Mouse (Mus musculus) MEL (cell line): ENCODE data around the gene Nxnl1. TPM values are rescaled to one million over a fixed set of nuclear protein-coding genes. Genes with fewer than 3 reads are reported as not detected.

ENCODE experiments used
- DNase-seq: peaks from one replicate; pipeline ENCODE4 v3.0.0; 2011; ENCODE audit warnings: low read depth, low spot score
- H3K27ac ChIP-seq: 2 replicates; pipeline ENCODE4 v1.5.1; 2012; ENCODE audit warnings: low read depth, mild to moderate bottlenecking, control low read depth, low read length, moderate library complexity; ENCODE audit not compliant: control insufficient read depth
- H3K27me3 ChIP-seq, 2 experiments: fragments of 150-350 bp in 1 of 2; sonication (generic) in 1 of 2; 2 replicates each; pipeline ENCODE4 v1.6.1; 2012; ENCODE audit warnings: low read length in 2 of 2, mild to moderate bottlenecking in 2 of 2, improper control_type of control experiment in 1 of 2, moderate library complexity in 1 of 2; ENCODE audit not compliant: insufficient read depth in 2 of 2, control insufficient read depth in 1 of 2
- H3K36me3 ChIP-seq, 2 experiments: 2 replicates each; pipeline ENCODE4 v1.6.1; 2012 to 2014; ENCODE audit warnings: low read length in 2 of 2, improper control_type of control experiment in 1 of 2, inconsistent platforms in 1 of 2, mild to moderate bottlenecking in 1 of 2; ENCODE audit not compliant: insufficient read depth in 2 of 2, control insufficient read depth in 1 of 2
- H3K4me1 ChIP-seq, 2 experiments: fragments of 150-350 bp in 1 of 2; sonication (generic) in 1 of 2; 2 replicates each; pipeline ENCODE4 v1.6.1; 2012; ENCODE audit warnings: low read length in 2 of 2, improper control_type of control experiment in 1 of 2, mild to moderate bottlenecking in 1 of 2; ENCODE audit not compliant: insufficient read depth in 2 of 2, control insufficient read depth in 1 of 2
- H3K4me3 ChIP-seq, 2 experiments: fragments of 150-350 bp in 1 of 2; sonication (generic) in 1 of 2; 2 replicates each; pipeline ENCODE4 v1.5.1; 2012; ENCODE audit warnings: low read depth in 2 of 2, low read length in 2 of 2, mild to moderate bottlenecking in 2 of 2, moderate library complexity in 2 of 2, control low read depth in 1 of 2, improper control_type of control experiment in 1 of 2; ENCODE audit not compliant: control insufficient read depth in 1 of 2, insufficient read depth in 1 of 2
- H3K79me2 ChIP-seq: 2 replicates; pipeline ENCODE4 v1.6.1; 2012; ENCODE audit warnings: mild to moderate bottlenecking, low read length, moderate library complexity; ENCODE audit not compliant: control insufficient read depth, poor library complexity, insufficient read depth
- H3K9ac ChIP-seq: 2 replicates; pipeline ENCODE4 v1.6.1; 2012; ENCODE audit warnings: low read depth, mild to moderate bottlenecking, control low read depth, low read length, moderate library complexity; ENCODE audit not compliant: control insufficient read depth, poor library complexity, severe bottlenecking
- H3K9me3 ChIP-seq: fragments of 150-350 bp; sonication (generic); replicated peaks from 2 replicates; pipeline ENCODE4 v1.6.1; 2012; ENCODE audit warnings: mild to moderate bottlenecking, low read length, improper control_type of control experiment, moderate library complexity; ENCODE audit not compliant: insufficient read depth
- BHLHE40 ChIP-seq: IDR thresholded peaks from 2 replicates; pipeline ENCODE4 v1.6.1; 2012; ENCODE audit warnings: low read depth, mild to moderate bottlenecking, inconsistent platforms, low read length, improper control_type of control experiment, borderline replicate concordance
- CHD2 ChIP-seq: IDR thresholded peaks from 2 replicates; pipeline ENCODE4 v1.6.1; 2011; ENCODE audit warnings: low read length, improper control_type of control experiment
- CTCF ChIP-seq, 3 experiments: IDR thresholded peaks in 2 of 3; conservative IDR thresholded peaks in 1 of 3; 2 replicates each; pipeline ENCODE4 v1.5.1; 2011 to 2012; ENCODE audit warnings: low read length in 3 of 3, low read depth in 2 of 3, mild to moderate bottlenecking in 2 of 3, improper control_type of control experiment in 1 of 3, inconsistent platforms in 1 of 3, mixed read lengths in 1 of 3, moderate library complexity in 1 of 3; ENCODE audit not compliant: control insufficient read depth in 1 of 3, insufficient read depth in 1 of 3, poor library complexity in 1 of 3, severe bottlenecking in 1 of 3
- E2F4 ChIP-seq: IDR thresholded peaks from 2 replicates; pipeline ENCODE4 v1.6.1; 2011; ENCODE audit warnings: low read depth, low read length, improper control_type of control experiment, borderline replicate concordance
- EP300 ChIP-seq, 2 experiments: IDR thresholded peaks; 2 replicates each; pipeline ENCODE4 v1.6.1; 2011; ENCODE audit warnings: improper control_type of control experiment in 2 of 2, low read length in 2 of 2, low read depth in 1 of 2, mild to moderate bottlenecking in 1 of 2
- HCFC1 ChIP-seq: IDR thresholded peaks from 2 replicates; pipeline ENCODE4 v1.6.1; 2012; ENCODE audit warnings: low read depth, mild to moderate bottlenecking, inconsistent platforms, low read length, improper control_type of control experiment, moderate library complexity
- JUND ChIP-seq: IDR thresholded peaks from 2 replicates; pipeline ENCODE4 v1.6.1; 2011; ENCODE audit warnings: low read depth, mild to moderate bottlenecking, improper control_type of control experiment, low read length
- KAT2A ChIP-seq: conservative IDR thresholded peaks from 2 replicates; pipeline ENCODE4 v1.6.1; 2012; ENCODE audit warnings: low read depth, low read length, improper control_type of control experiment, inconsistent platforms
- MAZ ChIP-seq: IDR thresholded peaks from 2 replicates; pipeline ENCODE4 v1.6.1; 2012; ENCODE audit warnings: low read depth, mild to moderate bottlenecking, inconsistent platforms, low read length, improper control_type of control experiment
- MYB ChIP-seq: IDR thresholded peaks from 2 replicates; pipeline ENCODE4 v1.6.1; 2011; ENCODE audit warnings: mild to moderate bottlenecking, low read depth, low read length, improper control_type of control experiment
- MYC ChIP-seq: IDR thresholded peaks from 2 replicates; pipeline ENCODE4 v1.6.1; 2011; ENCODE audit warnings: low read depth, mild to moderate bottlenecking, low read length, improper control_type of control experiment, moderate library complexity
- RAD21 ChIP-seq: IDR thresholded peaks from 2 replicates; pipeline ENCODE4 v1.6.1; 2011; ENCODE audit warnings: mild to moderate bottlenecking, low read depth, low read length, improper control_type of control experiment
- RCOR1 ChIP-seq: IDR thresholded peaks from 2 replicates; pipeline ENCODE4 v1.6.1; 2012; ENCODE audit warnings: low read depth, mild to moderate bottlenecking, inconsistent platforms, low read length, improper control_type of control experiment
- SMC3 ChIP-seq: IDR thresholded peaks from 2 replicates; pipeline ENCODE4 v1.6.1; 2011; ENCODE audit warnings: low read depth, low read length, improper control_type of control experiment
- TBP ChIP-seq: IDR thresholded peaks from 2 replicates; pipeline ENCODE4 v1.8.0; 2011; ENCODE audit warnings: low read depth, low read length, improper control_type of control experiment
- TCF12 ChIP-seq: IDR thresholded peaks from 2 replicates; pipeline ENCODE4 v1.6.1; 2014; ENCODE audit warnings: low read depth, mild to moderate bottlenecking, inconsistent platforms, low read length, improper control_type of control experiment, moderate library complexity
- USF2 ChIP-seq, 2 experiments: IDR thresholded peaks; 2 replicates each; pipeline ENCODE4 v1.6.1; 2011 to 2012; ENCODE audit warnings: improper control_type of control experiment in 2 of 2, low read length in 2 of 2, borderline replicate concordance in 1 of 2, inconsistent platforms in 1 of 2, low read depth in 1 of 2, mild to moderate bottlenecking in 1 of 2; ENCODE audit not compliant: insufficient read depth in 1 of 2
- ZC3H11A ChIP-seq: IDR thresholded peaks from 2 replicates; pipeline ENCODE4 v1.6.1; 2012; ENCODE audit warnings: low read depth, mild to moderate bottlenecking, inconsistent platforms, low read length, improper control_type of control experiment
- ZNF384 ChIP-seq: IDR thresholded peaks from 2 replicates; pipeline ENCODE4 v1.6.1; 2012; ENCODE audit warnings: low read depth, mild to moderate bottlenecking, inconsistent platforms, low read length, improper control_type of control experiment
- polyA plus RNA-seq, 2 experiments: library from polyadenylated mRNA; stranded (reverse) in 1 of 2; unstranded in 1 of 2; fragments of >175 nt in 1 of 2; fragments of >200 nt in 1 of 2; gene quantifications; 2 replicates each; pipeline versions ENCODE4 v1.2.1 to v1.2.4; 2012; ENCODE audit warnings: low replicate concordance in 2 of 2, low read depth in 1 of 2; ENCODE audit not compliant: insufficient read length in 2 of 2, insufficient read depth in 1 of 2, missing spikeins in 1 of 2
- total RNA-seq: library from RNA; depleted of rRNA; stranded (reverse); fragments of 300-350 nt; gene quantifications from 2 replicates; pipeline ENCODE4 v1.2.3, GENCODE M21; 2012

The Nxnl1 gene
- total and polyA plus RNA-seq, 3 experiments, result 0.04 to 1.2 TPM; not detected in 1

DNA sequence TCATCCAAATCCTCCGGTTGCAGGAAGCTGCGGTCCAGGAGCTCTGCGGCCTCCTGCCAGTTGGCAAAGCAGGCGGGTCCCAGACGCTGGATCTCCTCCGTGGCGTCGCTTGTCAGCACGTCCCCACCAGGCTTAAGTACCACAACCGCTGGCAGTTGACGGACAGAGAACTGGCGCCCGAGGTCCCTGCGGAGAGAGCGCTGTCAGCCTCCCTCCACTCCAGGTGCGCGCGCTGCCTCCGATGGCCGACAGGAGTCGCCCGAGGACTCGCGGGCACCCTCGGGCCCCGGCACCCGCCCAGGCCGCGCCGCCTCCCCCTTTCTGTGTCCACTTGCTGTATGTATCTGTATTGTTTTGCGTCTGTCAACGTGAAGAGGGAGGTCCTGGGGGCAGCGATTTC lies 3.6 kb downstream of the Nxnl1 start:
- DNase-seq, result no peak
- peaks cover 0 to 7% of the 10 kb centered on the region in 2 experiments; a peak in 2 of 4 replicates for H3K36me3 ChIP-seq
- TF ChIP-seq HCFC1 (no peak), ZC3H11A (no peak), SMC3 (no peak), MYC (no peak), BHLHE40 (no peak), ZNF384 (no peak), E2F4 (no peak)
- TF ChIP-seq, all 39 proteins: peak for 0
- no peak overlapping the region for H3K9ac ChIP-seq
- no peaks in the 10 kb centered on the region for H3K9me3 ChIP-seq
- H3K27me3 ChIP-seq, result no peaks in the 10 kb centered on the region
- peaks cover 4 to 11% of the 10 kb centered on the region in 2 experiments; a peak in 3 of 4 replicates for H3K4me1 ChIP-seq
- H3K4me3 ChIP-seq, result no peak overlapping the region
- H3K27ac ChIP-seq, result no peak overlapping the region
- no peaks in the 10 kb centered on the region for H3K79me2 ChIP-seq

DNA sequence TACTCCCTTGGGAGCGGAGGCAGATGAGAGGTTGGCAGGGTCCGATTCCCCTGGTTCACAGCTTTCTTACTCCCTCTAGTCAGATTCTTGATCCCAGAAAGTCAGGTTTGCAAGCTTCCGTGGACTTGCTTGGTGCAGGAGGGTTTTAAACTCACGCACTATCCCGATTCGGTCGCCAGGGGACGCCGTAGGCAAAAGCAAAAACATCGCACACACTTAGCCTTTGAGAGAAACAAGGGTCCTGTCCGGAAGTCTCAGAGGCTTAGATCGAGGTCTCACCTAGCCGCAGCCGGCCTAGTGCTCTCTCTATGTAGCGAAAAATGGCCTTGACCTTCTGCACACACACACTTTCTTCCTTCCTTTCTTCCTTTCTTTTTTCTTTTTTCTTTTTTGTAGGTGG lies 5.0 kb downstream of the Nxnl1 start:
- Histone ChIP-seq H3K27me3 (no peaks in the 10 kb centered on the region), H3K4me3 (no peak overlapping the region), H3K36me3 (peaks cover 0 to 7% of the 10 kb centered on the region in 2 experiments; a peak in 2 of 4 replicates), H3K9me3 (no peaks in the 10 kb centered on the region), H3K79me2 (no peaks in the 10 kb centered on the region), H3K9ac (no peak overlapping the region), H3K27ac (no peak overlapping the region), H3K4me1 (peaks cover 4 to 11% of the 10 kb centered on the region in 2 experiments; a peak in 3 of 4 replicates)
- DNase-seq, result peak; percentile 81
- no peak for TF ChIP-seq JUND
- TF ChIP-seq RCOR1, result no peak
- TF ChIP-seq MAZ, result no peak
- TF ChIP-seq ZNF384, result no peak
- no peak for TF ChIP-seq KAT2A
- TF ChIP-seq TCF12, result no peak
- no peak for TF ChIP-seq CHD2
- peak; percentile 79 for TF ChIP-seq SMC3
- peak; percentile 52; the same call in 1 of the 2 replicates for TF ChIP-seq ZC3H11A
- TF ChIP-seq E2F4, result no peak
- no peak for TF ChIP-seq MYB
- TF ChIP-seq USF2 (IDR thresholded peaks at IDR 0.05; ENCODE audit: borderline replicate concordance in 1 of 2, insufficient read depth in 1 of 2, low read depth in 1 of 2, low read length in 2 of 2), result no peak
- no peak for TF ChIP-seq BHLHE40
- TF ChIP-seq CTCF (IDR thresholded peaks at IDR 0.05 in 2 of 3, conservative IDR thresholded peaks at IDR 0.05 in 1 of 3; ENCODE audit: control insufficient read depth in 1 of 3, insufficient read depth in 1 of 3, low read depth in 2 of 3, low read length in 3 of 3, poor library complexity in 1 of 3, severe bottlenecking in 1 of 3), result peak; percentile 70 to 74 (median 72)
- TF ChIP-seq EP300 (IDR thresholded peaks at IDR 0.05; ENCODE audit: low read depth in 1 of 2, low read length in 2 of 2), result no peak
- TF ChIP-seq RAD21, result peak; percentile 69
- TF ChIP-seq TBP, result no peak
